Mouse (Mus musculus): Measurements from ENCODE around the gene Pi4ka.
A peak's percentile ranks its signal among the peaks of the same experiment; 100 is the strongest.

Gene Pi4ka

GRCm38 (mm10) chr16:17405736-17406443, at the start of gene Pi4ka, which contains the start of gene Snap29:
Pi4ka (minus strand) TSS chr16:17406314.
Snap29 (plus strand) TSS chr16:17405986.
- DNase-seq = peak; percentile 99

GRCm38 (mm10) chr16:17452373-17452715, 46.2 kb upstream of the Pi4ka start:
- peak; percentile 63 for DNase-seq

- DNase-seq = peak; percentile 100
Observed at GRCm38 (mm10) chr16:17451541-17452372, 45.6 kb upstream of the Pi4ka start, which contains the start of gene Crkl. Crkl (plus strand) TSS chr16:17451987.

GRCm38 (mm10) chr16:17432576-17432975, 26.5 kb upstream of the Pi4ka start:
- peak; percentile 13 for DNase-seq

GRCm38 (mm10) chr16:17423021-17423420, 16.9 kb upstream of the Pi4ka start:
- DNase-seq = no peak

GRCm38 (mm10) chr16:17410209-17410608, 4.1 kb upstream of the Pi4ka start:
- no peak for DNase-seq

GRCm38 (mm10) chr16:17409046-17409445, 2.9 kb upstream of the Pi4ka start:
- DNase-seq = no peak

GRCm38 (mm10) chr16:17406512-17407231, 558 bp upstream of the Pi4ka start:
- peak; percentile 3 for DNase-seq

- DNase-seq = peak; percentile 64
Observed at GRCm38 (mm10) chr16:17405271-17405696, 830 bp downstream of the Pi4ka start.

GRCm38 (mm10) chr16:17402855-17403254, 3.3 kb downstream of the Pi4ka start:
- DNase-seq = peak; percentile 38

- DNase-seq = no peak
Observed at GRCm38 (mm10) chr16:17392784-17393183, 13.3 kb downstream of the Pi4ka start.

- DNase-seq = no peak
Observed at GRCm38 (mm10) chr16:17383594-17384326, 22.4 kb downstream of the Pi4ka start.

GRCm38 (mm10) chr16:17382306-17382705, 23.8 kb downstream of the Pi4ka start:
- no peak for DNase-seq

- DNase-seq = no peak
Observed at GRCm38 (mm10) chr16:17358787-17359186, 47.3 kb downstream of the Pi4ka start.

GRCm38 (mm10) chr16:17356031-17356430, 50.1 kb downstream of the Pi4ka start:
- DNase-seq = no peak

GRCm38 (mm10) chr16:17346766-17347165, 59.3 kb downstream of the Pi4ka start:
- no peak for DNase-seq

- no peak for DNase-seq
Observed at GRCm38 (mm10) chr16:17345813-17346155, 60.3 kb downstream of the Pi4ka start.

GRCm38 (mm10) chr16:17345141-17345812, 60.8 kb downstream of the Pi4ka start:
- DNase-seq = no peak

- DNase-seq = no peak
Observed at GRCm38 (mm10) chr16:17341847-17342246, 64.3 kb downstream of the Pi4ka start.

- DNase-seq = no peak
Observed at GRCm38 (mm10) chr16:17340705-17341104, 65.4 kb downstream of the Pi4ka start.

GRCm38 (mm10) chr16:17339701-17340100, 66.4 kb downstream of the Pi4ka start:
- no peak for DNase-seq

- no peak for DNase-seq
Observed at GRCm38 (mm10) chr16:17336089-17336488, 70.0 kb downstream of the Pi4ka start.
